Mouse (Mus musculus) CH12.LX (cell line): ENCODE results near the gene Pbrm1.

ENCODE experiments used
- BHLHE40 ChIP-seq: IDR thresholded peaks from 2 replicates; pipeline ENCODE4 v1.6.1; 2011; ENCODE audit warnings: mild to moderate bottlenecking, low read depth, low read length, improper control_type of control experiment
- CHD1 ChIP-seq: IDR thresholded peaks from 2 replicates; pipeline ENCODE4 v1.6.1; 2012; ENCODE audit warnings: low read depth, low read length, improper control_type of control experiment, inconsistent platforms
- CHD2 ChIP-seq: IDR thresholded peaks from 2 replicates; pipeline ENCODE4 v1.6.1; 2011; ENCODE audit warnings: low read length, improper control_type of control experiment
- CTCF ChIP-seq, 2 experiments: IDR thresholded peaks in 1 of 2; conservative IDR thresholded peaks in 1 of 2; 2 replicates each; pipeline ENCODE4 v1.5.1; 2011 to 2012; ENCODE audit warnings: low read depth in 2 of 2, low read length in 2 of 2, improper control_type of control experiment in 1 of 2, inconsistent platforms in 1 of 2, mild to moderate bottlenecking in 1 of 2, moderate library complexity in 1 of 2
- EP300 ChIP-seq: IDR thresholded peaks from 2 replicates; pipeline ENCODE4 v1.6.1; 2011; ENCODE audit warnings: low read length, improper control_type of control experiment
- HCFC1 ChIP-seq: IDR thresholded peaks from 2 replicates; pipeline ENCODE4 v1.6.1; 2012; ENCODE audit warnings: low read depth, mild to moderate bottlenecking, inconsistent platforms, low read length, improper control_type of control experiment
- MEF2A ChIP-seq: IDR thresholded peaks from 2 replicates; pipeline ENCODE4 v1.6.1; 2014; ENCODE audit warnings: low read depth, mild to moderate bottlenecking, inconsistent platforms, low read length, improper control_type of control experiment, borderline replicate concordance
- NRF1 ChIP-seq: IDR thresholded peaks from 2 replicates; pipeline ENCODE4 v1.6.1; 2014; ENCODE audit warnings: low read depth, mild to moderate bottlenecking, inconsistent platforms, low read length, improper control_type of control experiment, moderate library complexity
- POLR2A ChIP-seq: IDR thresholded peaks from 2 replicates; pipeline ENCODE4 v1.6.1; 2011; ENCODE audit warnings: low read depth, mild to moderate bottlenecking, improper control_type of control experiment, low read length
- POLR2AphosphoS2 ChIP-seq: IDR thresholded peaks from 2 replicates; pipeline ENCODE4 v1.6.1; 2011; ENCODE audit warnings: low read depth, low read length, improper control_type of control experiment
- RCOR1 ChIP-seq: conservative IDR thresholded peaks from 2 replicates; pipeline ENCODE4 v1.6.1; 2012; ENCODE audit warnings: low read depth, mild to moderate bottlenecking, inconsistent platforms, low read length, improper control_type of control experiment
- SMC3 ChIP-seq: IDR thresholded peaks from 2 replicates; pipeline ENCODE4 v1.6.1; 2011; ENCODE audit warnings: low read depth, low read length, improper control_type of control experiment
- UBTF ChIP-seq: IDR thresholded peaks from 2 replicates; pipeline ENCODE4 v1.6.1; 2012; ENCODE audit warnings: low read depth, mild to moderate bottlenecking, inconsistent platforms, low read length, improper control_type of control experiment, moderate library complexity
- ZMIZ1 ChIP-seq: IDR thresholded peaks from 2 replicates; pipeline ENCODE4 v1.6.1; 2012; ENCODE audit warnings: low read depth, mild to moderate bottlenecking, inconsistent platforms, low read length, improper control_type of control experiment

DNA sequence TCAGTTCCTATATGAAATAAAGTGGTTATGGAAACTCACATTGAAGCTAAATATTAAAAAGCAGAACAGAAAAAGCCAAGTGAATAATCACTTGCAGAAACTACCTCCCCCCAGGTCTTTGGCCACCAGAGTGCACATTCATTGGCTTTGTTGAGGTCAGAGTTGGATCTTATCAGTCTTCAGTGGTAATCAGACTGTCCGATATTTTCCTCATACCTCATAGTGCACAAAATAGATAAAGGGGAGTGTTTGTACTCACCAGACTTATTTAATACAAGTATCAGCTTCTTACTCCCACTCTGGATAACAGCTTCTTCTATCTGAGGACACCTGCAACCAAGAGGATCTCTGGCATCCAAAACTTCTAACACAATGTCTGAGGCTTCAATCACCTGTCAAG, 2.9 kb upstream of the Pbrm1 start:
- no peak for TF ChIP-seq HCFC1
- no peak for TF ChIP-seq CHD2
- TF ChIP-seq CTCF (conservative IDR thresholded peaks at IDR 0.05 in 1 of 2, IDR thresholded peaks at IDR 0.05 in 1 of 2; ENCODE audit: low read depth in 2 of 2, low read length in 2 of 2): no peak
- no peak for TF ChIP-seq MEF2A
- no peak for TF ChIP-seq CHD1
- no peak for TF ChIP-seq POLR2A
- no peak for TF ChIP-seq SMC3
- no peak for TF ChIP-seq ZMIZ1
- no peak for TF ChIP-seq RCOR1
- TF ChIP-seq EP300: no peak
- TF ChIP-seq NRF1: no peak
- no peak for TF ChIP-seq BHLHE40
- TF ChIP-seq POLR2AphosphoS2: no peak
- TF ChIP-seq UBTF: no peak
